Mouse (Mus musculus): ENCODE measurements at regions not wholly inside any gene's neighbourhood (a gene's known extent, or its start where the extent isn't known, plus 50 kb on each side); places are given as distances from the start of the nearest gene placed in this dataset.

- TF ChIP-seq CTCF (IDR thresholded peaks at IDR 0.05; ENCODE audit: control insufficient read depth, insufficient read depth, insufficient read length) (no peak), MYOG (IDR thresholded peaks at IDR 0.05; ENCODE audit: control insufficient read depth, extremely low read depth, insufficient read length) (no peak), MAX (IDR thresholded peaks at IDR 0.05) (no peak)
These were observed 70.1 kb downstream of the Tril start for GRCm38 (mm10) chr6:53750539-53750938.

All from C2C12 (cell line).